Mouse (Mus musculus): Measurements from ENCODE around the gene Zcchc24. TPM values are rescaled to one million over a fixed set of nuclear protein-coding genes. Genes with fewer than 3 reads are reported as not detected.

Zcchc24 gene
- polyA plus RNA-seq, 1 experiment from 2014 or later = 19.3 TPM

GRCm38 (mm10) chr14:25803246-25803809 lies 34.5 kb upstream of the Zcchc24 start:
- no peak overlapping the region for H3K4me3 ChIP-seq (ENCODE audit: low read depth, low read length)
- H3K36me3 ChIP-seq (ENCODE audit: insufficient read depth, low read length) = no peaks in the 10 kb centered on the region
- no peaks in the 10 kb centered on the region for H3K9me3 ChIP-seq (ENCODE audit: low read length)
- H3K27me3 ChIP-seq (replicated peaks; ENCODE audit: insufficient read depth, low read length) = no peaks in the 10 kb centered on the region
- H3K4me2 ChIP-seq (replicated peaks; ENCODE audit: low read depth, low read length) = no peak overlapping the region
- no peak for ATAC-seq
- H3K9ac ChIP-seq (replicated peaks; ENCODE audit: low read depth) = no peak overlapping the region
- 38% methylated on average over 3 of the region's 3 CpGs for WGBS
- H3K4me1 ChIP-seq (ENCODE audit: insufficient read depth, low read depth, low read length) = no peaks in the 10 kb centered on the region
- no peak overlapping the region for H3K27ac ChIP-seq (ENCODE audit: low read length)
- DNase-seq (ENCODE audit: low spot score) = no peak
- no peak for TF ChIP-seq EP300 (IDR thresholded peaks at IDR 0.05)
- TF ChIP-seq CTCF (IDR thresholded peaks at IDR 0.05) = no peak

DNA sequence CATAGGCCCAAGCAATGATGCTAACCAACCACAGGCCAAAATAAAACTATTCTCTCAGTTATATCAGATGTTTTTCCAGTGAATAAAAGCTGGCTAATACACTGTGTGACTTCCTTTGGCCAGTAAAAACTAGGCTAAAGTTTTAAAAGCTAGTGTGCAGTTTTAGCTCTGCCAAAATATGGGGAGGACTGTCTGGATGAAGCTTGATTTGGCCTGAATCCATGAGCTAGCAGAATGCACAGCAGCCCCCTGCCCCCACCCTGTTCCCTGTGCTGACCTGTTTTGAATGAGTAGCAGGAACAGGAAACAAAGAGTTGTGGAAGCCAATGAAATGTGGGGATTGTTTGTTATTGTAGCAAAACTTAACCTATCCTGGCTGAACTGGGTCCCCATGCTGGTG lies 33.7 kb upstream of the Zcchc24 start:
- Histone ChIP-seq H3K4me3 (ENCODE audit: low read depth, low read length) (no peak overlapping the region), H3K9ac (replicated peaks; ENCODE audit: low read depth) (no peak overlapping the region), H3K4me2 (replicated peaks; ENCODE audit: low read depth, low read length) (no peak overlapping the region), H3K9me3 (ENCODE audit: low read length) (no peaks in the 10 kb centered on the region), H3K4me1 (ENCODE audit: insufficient read depth, low read depth, low read length) (no peaks in the 10 kb centered on the region), H3K27me3 (replicated peaks; ENCODE audit: insufficient read depth, low read length) (no peaks in the 10 kb centered on the region), H3K36me3 (ENCODE audit: insufficient read depth, low read length) (no peaks in the 10 kb centered on the region), H3K27ac (ENCODE audit: low read length) (no peak overlapping the region)
- ATAC-seq (no peak), DNase-seq (ENCODE audit: low spot score) (no peak)
- TF ChIP-seq EP300 (IDR thresholded peaks at IDR 0.05) (no peak), CTCF (IDR thresholded peaks at IDR 0.05) (no peak)

DNA sequence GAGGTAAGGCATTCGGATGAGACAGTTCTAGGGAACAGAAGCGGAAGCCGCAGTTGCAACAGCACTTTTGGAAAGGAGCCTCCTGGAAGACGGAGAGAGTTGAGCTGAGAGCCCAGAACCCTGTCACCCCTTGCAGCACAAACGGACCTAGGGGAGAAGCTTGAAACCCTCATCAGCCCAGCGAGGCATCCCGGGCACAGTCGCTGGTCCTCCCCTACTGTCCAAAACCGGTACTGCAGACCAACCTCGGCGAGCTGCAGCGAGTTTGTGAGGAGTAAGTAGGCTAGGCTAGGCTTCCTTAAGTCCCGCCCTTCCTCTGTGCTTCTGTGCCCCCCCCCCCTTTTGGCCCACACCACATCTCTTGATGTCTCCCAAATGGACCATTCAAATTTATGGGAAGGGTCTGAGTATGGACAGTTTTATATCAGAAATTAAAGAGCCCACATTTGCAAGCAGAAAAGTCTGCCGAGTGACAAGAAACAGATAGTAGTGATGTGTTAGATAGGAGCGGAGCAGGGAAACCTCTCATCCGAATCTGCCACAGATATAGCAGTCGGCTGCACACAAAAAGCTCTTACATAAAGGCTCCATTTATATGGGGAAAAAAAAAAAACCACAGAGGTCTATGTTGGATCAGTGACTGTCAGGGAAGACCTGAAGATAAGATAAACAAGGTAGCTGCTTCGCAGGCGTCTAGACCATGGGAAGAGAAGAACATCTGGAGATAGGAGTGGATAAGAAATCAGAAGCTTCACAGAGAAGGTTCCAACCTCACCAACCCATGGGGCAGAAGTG lies 31.5 kb upstream of the Zcchc24 start:
- H3K36me3 ChIP-seq (ENCODE audit: insufficient read depth, low read length) = no peaks in the 10 kb centered on the region
- H3K4me3 ChIP-seq (ENCODE audit: low read depth, low read length) = no peak overlapping the region
- H3K4me1 ChIP-seq (ENCODE audit: insufficient read depth, low read depth, low read length) = no peaks in the 10 kb centered on the region
- DNase-seq (ENCODE audit: low spot score) = peak; percentile 90
- H3K9ac ChIP-seq (replicated peaks; ENCODE audit: low read depth) = no peak overlapping the region
- H3K27ac ChIP-seq (ENCODE audit: low read length) = no peak overlapping the region
- ATAC-seq = peak; percentile 79
- no peaks in the 10 kb centered on the region for H3K9me3 ChIP-seq (ENCODE audit: low read length)
- TF ChIP-seq CTCF (IDR thresholded peaks at IDR 0.05) (peak; percentile 99), EP300 (IDR thresholded peaks at IDR 0.05) (no peak)
- WGBS = 20% methylated on average over 19 of the region's 19 CpGs
- H3K4me2 ChIP-seq (replicated peaks; ENCODE audit: low read depth, low read length) = no peak overlapping the region
- no peaks in the 10 kb centered on the region for H3K27me3 ChIP-seq (replicated peaks; ENCODE audit: insufficient read depth, low read length)

- TF ChIP-seq CTCF (IDR thresholded peaks at IDR 0.05) (no peak), EP300 (IDR thresholded peaks at IDR 0.05) (no peak)
- Histone ChIP-seq H3K27ac (ENCODE audit: low read length) (peak overlapping the region; percentile 55), H3K36me3 (ENCODE audit: insufficient read depth, low read length) (no peaks in the 10 kb centered on the region), H3K9me3 (ENCODE audit: low read length) (no peaks in the 10 kb centered on the region), H3K9ac (replicated peaks; ENCODE audit: low read depth) (no peak overlapping the region), H3K27me3 (replicated peaks; ENCODE audit: insufficient read depth, low read length) (no peaks in the 10 kb centered on the region), H3K4me3 (ENCODE audit: low read depth, low read length) (no peak overlapping the region), H3K4me1 (ENCODE audit: insufficient read depth, low read depth, low read length) (no peaks in the 10 kb centered on the region), H3K4me2 (replicated peaks; ENCODE audit: low read depth, low read length) (no peak overlapping the region)
- ATAC-seq (no peak), DNase-seq (ENCODE audit: low spot score) (no peak)
- 71% methylated on average over 7 of the region's 7 CpGs for WGBS
Measured at GRCm38 (mm10) chr14:25796619-25797018, 27.8 kb upstream of the Zcchc24 start.

DNA sequence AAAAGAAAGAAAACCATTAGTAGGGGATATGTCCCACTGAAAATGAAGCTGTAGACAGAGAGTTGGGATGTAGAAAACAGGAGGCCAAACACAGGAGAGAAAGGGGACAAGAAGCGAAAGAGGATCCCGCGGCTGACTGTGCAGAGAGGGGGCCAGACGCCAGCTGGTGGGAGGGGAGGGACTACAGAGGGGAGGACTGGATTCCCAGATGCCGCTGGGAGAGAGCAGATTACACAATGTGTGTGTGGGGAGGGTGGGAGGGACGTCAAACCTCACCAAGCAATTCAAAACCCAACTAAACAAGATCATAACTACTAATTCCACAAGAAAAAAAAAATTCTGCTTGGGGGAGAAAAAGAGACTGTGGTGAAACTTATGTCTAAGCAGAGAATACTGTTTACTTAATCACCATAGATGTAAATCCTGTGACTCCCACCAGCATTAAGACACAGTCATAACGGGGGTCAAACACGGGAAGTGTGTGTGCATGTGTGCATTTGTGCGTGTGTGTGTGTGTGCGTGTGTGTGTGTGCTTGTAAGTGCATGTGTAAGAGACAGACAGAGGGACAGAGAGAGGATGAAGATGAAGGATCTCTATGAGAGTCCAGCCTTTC lies 26.8 kb upstream of the Zcchc24 start:
- Histone ChIP-seq H3K27me3 (replicated peaks; ENCODE audit: insufficient read depth, low read length) (no peaks in the 10 kb centered on the region), H3K36me3 (ENCODE audit: insufficient read depth, low read length) (no peaks in the 10 kb centered on the region), H3K4me1 (ENCODE audit: insufficient read depth, low read depth, low read length) (no peaks in the 10 kb centered on the region), H3K9ac (replicated peaks; ENCODE audit: low read depth) (no peak overlapping the region), H3K4me3 (ENCODE audit: low read depth, low read length) (no peak overlapping the region), H3K27ac (ENCODE audit: low read length) (peak overlapping the region; percentile 44), H3K9me3 (ENCODE audit: low read length) (no peaks in the 10 kb centered on the region), H3K4me2 (replicated peaks; ENCODE audit: low read depth, low read length) (no peak overlapping the region)
- TF ChIP-seq EP300 (IDR thresholded peaks at IDR 0.05) = no peak
- no peak for TF ChIP-seq CTCF (IDR thresholded peaks at IDR 0.05)
- whole genome bisulfite sequencing = 23% methylated on average over 10 of the region's 10 CpGs
- ATAC-seq (peak; percentile 86), DNase-seq (ENCODE audit: low spot score) (peak; percentile 92)

GRCm38 (mm10) chr14:25795067-25795466 lies 26.2 kb upstream of the Zcchc24 start:
- no peaks in the 10 kb centered on the region for H3K4me1 ChIP-seq (ENCODE audit: insufficient read depth, low read depth, low read length)
- ATAC-seq (no peak), DNase-seq (ENCODE audit: low spot score) (no peak)
- no peaks in the 10 kb centered on the region for H3K27me3 ChIP-seq (replicated peaks; ENCODE audit: insufficient read depth, low read length)
- no peaks in the 10 kb centered on the region for H3K36me3 ChIP-seq (ENCODE audit: insufficient read depth, low read length)
- H3K4me2 ChIP-seq (replicated peaks; ENCODE audit: low read depth, low read length) = no peak overlapping the region
- H3K9ac ChIP-seq (replicated peaks; ENCODE audit: low read depth) = no peak overlapping the region
- H3K9me3 ChIP-seq (ENCODE audit: low read length) = no peaks in the 10 kb centered on the region
- TF ChIP-seq EP300 (IDR thresholded peaks at IDR 0.05) (no peak), CTCF (IDR thresholded peaks at IDR 0.05) (no peak)
- 58% methylated on average over 6 of the region's 6 CpGs for WGBS
- H3K4me3 ChIP-seq (ENCODE audit: low read depth, low read length) = no peak overlapping the region
- H3K27ac ChIP-seq (ENCODE audit: low read length) = peak overlapping the region; percentile 44

All from lung, postnatal 0 days (tissue).